Mouse (Mus musculus): ENCODE measurements around the gene Tmem217.

- TF ChIP-seq FLI1 (IDR thresholded peaks at IDR 0.05; ENCODE audit: low read length) (no peak), GATA1 (IDR thresholded peaks at IDR 0.05; ENCODE audit: borderline replicate concordance, low read length) (no peak)
Observed at GRCm38 (mm10) chr17:29500243-29500740, 51.9 kb downstream of the Tmem217 start.

All from megakaryocyte, embryonic 14.5 days (primary cell).